Mouse (Mus musculus) thymus, adult 2 months (tissue): ENCODE results near the gene Rasa3.

Source experiments
- CTCF ChIP-seq: fragments of 200-500 bp; IDR thresholded peaks from 2 replicates; pipeline ENCODE4 v1.5.1; 2012; ENCODE audit warnings: mild to moderate bottlenecking, control low read depth, low read length, moderate library complexity, borderline replicate concordance; ENCODE audit not compliant: control insufficient read depth, poor library complexity, insufficient read depth; ENCODE audit errors: extremely low read depth
- POLR2A ChIP-seq: fragments of 200-500 bp; IDR thresholded peaks from 2 replicates; pipeline ENCODE4 v1.6.1; 2012; ENCODE audit warnings: mild to moderate bottlenecking, low read length, control low read depth, moderate library complexity; ENCODE audit not compliant: control insufficient read depth, poor library complexity, insufficient read depth; ENCODE audit errors: extremely low read depth

- TF ChIP-seq CTCF, result no peak
- no peak for TF ChIP-seq POLR2A
Measured at GRCm38 (mm10) chr8:13641206-13641605, 36.2 kb downstream of the Rasa3 start.
